Mouse (Mus musculus) hindbrain, embryonic 15.5 days (tissue): Measurements from ENCODE around the gene Cadm3. TPM values are rescaled to one million over a fixed set of nuclear protein-coding genes. Genes with fewer than 3 reads are reported as not detected.

Experiments
- ATAC-seq: fragments of 200-750 bp; cut with Nextera tagmentation; 2 replicates; pipeline ENCODE4 v1.8.0; 2017; ENCODE audit warnings: low read depth, moderate number of reproducible peaks, moderate TSS enrichment; ENCODE audit not compliant: low FRiP score
- H3K27ac ChIP-seq: fragments of 300-500 bp; sonication (generic); replicated peaks from 2 replicates; pipeline ENCODE4 v1.5.1; 2015; ENCODE audit warnings: mild to moderate bottlenecking, inconsistent platforms
- H3K27me3 ChIP-seq: fragments of 300-500 bp; sonication (generic); 2 replicates; pipeline ENCODE4 v1.6.1; 2015; ENCODE audit warnings: control low read depth, inconsistent platforms
- H3K36me3 ChIP-seq: fragments of 300-500 bp; sonication (generic); 2 replicates; pipeline ENCODE4 v1.6.1; 2015; ENCODE audit warnings: control low read depth, inconsistent platforms
- H3K4me1 ChIP-seq: fragments of 300-500 bp; sonication (generic); replicated peaks from 2 replicates; pipeline ENCODE4 v1.6.1; 2015; ENCODE audit warnings: control low read depth, inconsistent platforms
- H3K4me2 ChIP-seq: fragments of 300-500 bp; sonication (generic); 2 replicates; pipeline ENCODE4 v1.6.1; 2015; ENCODE audit warnings: moderate library complexity, mild to moderate bottlenecking, inconsistent platforms
- H3K4me3 ChIP-seq: fragments of 300-500 bp; sonication (generic); 2 replicates; pipeline ENCODE4 v1.5.1; 2015; ENCODE audit warnings: mild to moderate bottlenecking, inconsistent platforms
- H3K9ac ChIP-seq: fragments of 300-500 bp; sonication (generic); 2 replicates; pipeline ENCODE4 v1.6.1; 2015; ENCODE audit warnings: inconsistent platforms
- H3K9me3 ChIP-seq: fragments of 300-500 bp; sonication (generic); 2 replicates; pipeline ENCODE4 v1.6.1; 2016; ENCODE audit warnings: control low read depth, inconsistent platforms
- WGBS: fragments of 180-500 bp; shearing (Covaris S2); methylation state at CpG from one replicate; pipeline ENCODE4 v1.1.7; 2015; 5-methylcytosine and 5-hydroxymethylcytosine counted together
- polyA plus RNA-seq: library from polyadenylated mRNA; unstranded; fragments of >200 nt; fragmentation: Nextera tagmentation; extraction: Ambion mirVana; gene quantifications from 2 replicates; pipeline ENCODE4 v1.2.1, GENCODE M21; 2015

Gene Cadm3
- 81.5 and 84.8 TPM in 2 replicates for polyA plus RNA-seq

DNA sequence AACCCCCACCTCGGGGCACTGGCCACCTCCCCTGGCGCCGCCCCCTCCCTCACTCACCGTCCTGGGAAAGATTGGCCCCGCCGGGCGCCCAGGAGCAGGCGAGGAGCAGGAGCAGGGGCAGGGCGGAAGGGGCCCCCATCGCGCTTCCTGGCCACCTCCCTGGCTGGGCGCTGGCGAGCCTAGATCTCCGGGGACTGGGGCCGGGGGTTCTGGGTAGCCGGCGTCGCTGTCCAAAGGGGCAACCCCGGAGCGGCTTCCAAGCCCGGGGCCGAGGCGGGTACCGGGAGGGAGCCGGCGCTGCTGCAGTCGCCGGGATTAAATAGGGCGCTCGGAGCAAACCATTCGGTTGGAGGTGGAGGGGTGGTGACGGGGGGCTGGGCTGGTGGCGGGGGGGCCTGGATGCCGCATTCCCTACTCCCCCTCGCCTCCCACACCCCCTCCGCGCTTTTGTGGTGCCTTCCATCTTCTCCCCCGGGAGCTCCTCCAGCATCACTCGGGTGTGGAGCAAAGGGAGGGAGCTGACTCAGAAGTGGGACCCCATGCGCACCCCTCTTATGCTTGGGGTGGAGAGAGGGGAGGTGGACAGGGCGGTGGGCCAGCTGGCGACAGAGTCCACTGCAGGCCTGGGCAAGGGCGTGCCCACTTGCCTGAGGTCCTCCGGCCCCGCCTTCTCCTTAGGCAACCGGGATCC is at the start of gene Cadm3:
TSS of gene Cadm3 (minus strand) at position 340 of the 691 bp plus-strand sequence.
- H3K27ac ChIP-seq: peak within 1 kb of the TSS; percentile 94
- ATAC-seq: peak; percentile 88
- H3K4me2 ChIP-seq: peak within 1 kb of the TSS; percentile 77
- H3K4me3 ChIP-seq: peak within 1 kb of the TSS; percentile 79
- WGBS: under 1% methylated on average over 42 of the region's 46 CpGs
- peak within 1 kb of the TSS; percentile 95 for H3K9ac ChIP-seq
- H3K27me3 ChIP-seq: no peaks in the 10 kb centered on the region
- H3K9me3 ChIP-seq: no peaks in the 10 kb centered on the region
- peaks cover 39% of the 10 kb centered on the region for H3K4me1 ChIP-seq
- H3K36me3 ChIP-seq: no peaks in the 10 kb centered on the region

DNA sequence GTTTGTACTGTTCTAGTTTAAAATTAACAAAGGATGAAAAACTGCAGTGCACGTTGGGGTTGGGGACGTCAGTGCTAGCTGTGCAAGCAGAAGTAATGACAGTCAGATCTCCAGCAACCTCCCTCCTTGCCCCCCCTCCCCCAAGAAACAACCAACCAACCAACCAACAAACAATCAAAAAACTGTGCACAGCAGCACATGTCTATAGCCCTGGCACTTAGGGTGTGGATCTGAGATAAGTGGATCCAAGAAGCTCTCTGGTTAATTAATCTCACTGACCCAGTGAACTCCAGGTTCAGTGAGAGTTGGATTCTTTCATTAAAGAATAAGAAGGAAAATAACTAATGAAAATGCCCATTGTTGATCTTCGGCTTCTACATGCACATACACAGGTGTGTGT is 47.1 kb upstream of the Cadm3 start:
- H3K4me2 ChIP-seq: no peak overlapping the region
- H3K9ac ChIP-seq: no peak overlapping the region
- H3K36me3 ChIP-seq: no peaks in the 10 kb centered on the region
- no peaks in the 10 kb centered on the region for H3K9me3 ChIP-seq
- H3K4me1 ChIP-seq: no peaks in the 10 kb centered on the region
- H3K27ac ChIP-seq: no peak overlapping the region
- no peak for ATAC-seq
- 69% methylated on average over 3 of the region's 3 CpGs for WGBS
- H3K4me3 ChIP-seq: no peak overlapping the region
- no peaks in the 10 kb centered on the region for H3K27me3 ChIP-seq

- Histone ChIP-seq H3K4me1 (no peaks in the 10 kb centered on the region), H3K27me3 (no peaks in the 10 kb centered on the region), H3K4me2 (no peak overlapping the region), H3K4me3 (no peak overlapping the region), H3K9me3 (no peaks in the 10 kb centered on the region), H3K27ac (no peak overlapping the region), H3K36me3 (no peaks in the 10 kb centered on the region), H3K9ac (no peak overlapping the region)
- WGBS: 88% methylated on average over 4 of the region's 4 CpGs
- no peak for ATAC-seq
Observed at GRCm38 (mm10) chr1:173411863-173412262, 44.4 kb upstream of the Cadm3 start.

DNA sequence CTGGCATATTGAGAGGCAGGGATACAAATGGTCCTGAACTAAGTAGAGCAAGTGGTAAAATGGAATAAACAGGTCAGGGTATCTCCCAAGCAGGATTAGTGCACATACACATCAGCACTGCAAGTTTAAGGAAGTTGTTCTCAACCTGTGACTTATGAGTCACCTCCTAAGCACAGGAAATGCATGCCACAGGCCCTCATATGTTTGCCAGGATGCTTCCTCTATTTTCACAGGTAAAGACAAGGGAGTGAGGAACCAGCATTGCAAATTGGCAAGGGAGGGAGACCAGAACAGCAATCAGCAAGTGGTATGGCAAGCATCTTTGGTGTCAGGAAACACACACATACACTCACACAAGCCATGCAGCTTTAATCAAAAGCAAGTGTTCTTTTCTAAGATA is 41.6 kb upstream of the Cadm3 start:
- Histone ChIP-seq H3K4me3 (no peak overlapping the region), H3K4me1 (no peaks in the 10 kb centered on the region), H3K9ac (no peak overlapping the region), H3K36me3 (no peaks in the 10 kb centered on the region), H3K27me3 (no peaks in the 10 kb centered on the region), H3K9me3 (no peaks in the 10 kb centered on the region), H3K4me2 (no peak overlapping the region), H3K27ac (no peak overlapping the region)
- ATAC-seq: no peak

GRCm38 (mm10) chr1:173404696-173405309 is 37.3 kb upstream of the Cadm3 start:
- 74% methylated on average over 5 of the region's 5 CpGs for WGBS

GRCm38 (mm10) chr1:173398323-173398970 is 31.0 kb upstream of the Cadm3 start:
- H3K9me3 ChIP-seq: no peaks in the 10 kb centered on the region
- no peak overlapping the region for H3K9ac ChIP-seq
- H3K36me3 ChIP-seq: no peaks in the 10 kb centered on the region
- H3K4me2 ChIP-seq: no peak overlapping the region
- WGBS: 33% methylated on average over 3 of the region's 3 CpGs
- H3K27me3 ChIP-seq: no peaks in the 10 kb centered on the region
- H3K27ac ChIP-seq: no peak overlapping the region
- H3K4me3 ChIP-seq: no peak overlapping the region
- ATAC-seq: peak; percentile 81
- H3K4me1 ChIP-seq: no peaks in the 10 kb centered on the region

More at GRCm38 (mm10) chr1:173404696-173405309, 37.3 kb upstream of the Cadm3 start:
- Histone ChIP-seq H3K9ac (no peak overlapping the region), H3K27me3 (no peaks in the 10 kb centered on the region), H3K9me3 (no peaks in the 10 kb centered on the region), H3K27ac (peak overlapping the region; percentile 42), H3K4me1 (no peaks in the 10 kb centered on the region), H3K4me2 (no peak overlapping the region), H3K4me3 (no peak overlapping the region), H3K36me3 (no peaks in the 10 kb centered on the region)
- 0 out of 2 replicates have a peak, but pooled peaks have one; percentile 30 for ATAC-seq

- no peaks in the 10 kb centered on the region for H3K27me3 ChIP-seq
- peaks cover 17% of the 10 kb centered on the region for H3K4me1 ChIP-seq
- no peak overlapping the region for H3K27ac ChIP-seq
- H3K9ac ChIP-seq: no peak overlapping the region
- WGBS: 94% methylated on average over 6 of the region's 6 CpGs
- H3K4me3 ChIP-seq: no peak overlapping the region
- no peaks in the 10 kb centered on the region for H3K36me3 ChIP-seq
- H3K4me2 ChIP-seq: no peak overlapping the region
- H3K9me3 ChIP-seq: no peaks in the 10 kb centered on the region
- no peak for ATAC-seq
Observed at GRCm38 (mm10) chr1:173391754-173392153, 24.3 kb upstream of the Cadm3 start.

GRCm38 (mm10) chr1:173389901-173390401 is 22.5 kb upstream of the Cadm3 start:
- Histone ChIP-seq H3K4me3 (peak overlapping the region; percentile 41), H3K36me3 (no peaks in the 10 kb centered on the region), H3K4me2 (peak overlapping the region; percentile 54), H3K27ac (peak overlapping the region; percentile 91), H3K9ac (peak overlapping the region; percentile 49), H3K4me1 (peaks cover 17% of the 10 kb centered on the region), H3K27me3 (no peaks in the 10 kb centered on the region), H3K9me3 (no peaks in the 10 kb centered on the region)
- 0% methylated on average over 13 of the region's 13 CpGs for WGBS
- peak; percentile 96 for ATAC-seq

DNA sequence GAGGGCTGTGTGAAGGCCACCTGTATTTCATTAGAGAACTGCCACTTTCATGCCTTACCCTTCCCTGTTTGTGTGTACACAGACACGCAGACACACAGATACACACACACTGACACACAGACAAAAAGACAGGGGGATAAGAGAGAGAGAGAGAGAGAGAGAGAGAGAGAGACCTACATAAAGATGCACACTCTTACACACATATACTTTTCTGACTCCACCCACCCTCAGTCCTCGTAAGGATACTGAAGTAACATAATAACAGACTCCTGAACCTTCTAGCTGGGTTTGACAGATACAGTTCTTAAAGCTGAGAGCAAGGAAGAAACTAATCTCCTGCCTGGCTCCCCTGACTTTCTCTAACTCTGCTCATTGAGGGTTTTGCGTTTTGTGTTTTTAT is 21.9 kb upstream of the Cadm3 start:
- peak; percentile 70 for ATAC-seq

DNA sequence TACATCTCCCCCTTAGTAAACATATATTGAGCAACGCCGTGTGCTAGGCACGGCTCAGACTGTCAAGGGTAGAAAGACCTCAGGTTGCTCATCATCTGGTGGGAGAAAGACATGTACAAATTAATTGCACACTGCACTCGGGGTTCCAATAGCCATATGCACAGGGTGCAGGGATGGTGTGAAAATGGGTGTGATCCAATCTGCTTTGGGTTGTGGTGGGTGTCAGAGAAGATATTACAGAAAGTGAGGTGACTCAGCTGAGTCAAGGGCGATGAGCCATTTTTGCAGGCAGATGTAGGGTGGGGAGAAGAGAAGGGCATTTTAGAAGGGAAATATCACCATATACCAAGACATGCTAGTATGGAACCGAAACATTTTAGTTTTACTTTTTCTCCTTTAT is 13.9 kb upstream of the Cadm3 start:
- no peak for ATAC-seq
- 90% methylated on average over 6 of the region's 6 CpGs for WGBS
- Histone ChIP-seq H3K4me3 (no peak overlapping the region), H3K4me1 (no peaks in the 10 kb centered on the region; the same call in 1 of the 2 replicates), H3K36me3 (no peaks in the 10 kb centered on the region), H3K4me2 (no peak overlapping the region), H3K9me3 (no peaks in the 10 kb centered on the region), H3K27ac (no peak overlapping the region), H3K27me3 (no peaks in the 10 kb centered on the region), H3K9ac (no peak overlapping the region)

More for the DNA sequence above, 21.9 kb upstream of the Cadm3 start:
- H3K9ac ChIP-seq: peak overlapping the region; percentile 49
- 8% methylated on average over 3 of the region's 3 CpGs for WGBS
- peaks cover 17% of the 10 kb centered on the region for H3K4me1 ChIP-seq
- H3K9me3 ChIP-seq: no peaks in the 10 kb centered on the region
- H3K4me2 ChIP-seq: peak overlapping the region; percentile 54
- H3K27me3 ChIP-seq: no peaks in the 10 kb centered on the region
- H3K36me3 ChIP-seq: no peaks in the 10 kb centered on the region
- H3K4me3 ChIP-seq: peak overlapping the region; percentile 41
- H3K27ac ChIP-seq: peak overlapping the region; percentile 91

DNA sequence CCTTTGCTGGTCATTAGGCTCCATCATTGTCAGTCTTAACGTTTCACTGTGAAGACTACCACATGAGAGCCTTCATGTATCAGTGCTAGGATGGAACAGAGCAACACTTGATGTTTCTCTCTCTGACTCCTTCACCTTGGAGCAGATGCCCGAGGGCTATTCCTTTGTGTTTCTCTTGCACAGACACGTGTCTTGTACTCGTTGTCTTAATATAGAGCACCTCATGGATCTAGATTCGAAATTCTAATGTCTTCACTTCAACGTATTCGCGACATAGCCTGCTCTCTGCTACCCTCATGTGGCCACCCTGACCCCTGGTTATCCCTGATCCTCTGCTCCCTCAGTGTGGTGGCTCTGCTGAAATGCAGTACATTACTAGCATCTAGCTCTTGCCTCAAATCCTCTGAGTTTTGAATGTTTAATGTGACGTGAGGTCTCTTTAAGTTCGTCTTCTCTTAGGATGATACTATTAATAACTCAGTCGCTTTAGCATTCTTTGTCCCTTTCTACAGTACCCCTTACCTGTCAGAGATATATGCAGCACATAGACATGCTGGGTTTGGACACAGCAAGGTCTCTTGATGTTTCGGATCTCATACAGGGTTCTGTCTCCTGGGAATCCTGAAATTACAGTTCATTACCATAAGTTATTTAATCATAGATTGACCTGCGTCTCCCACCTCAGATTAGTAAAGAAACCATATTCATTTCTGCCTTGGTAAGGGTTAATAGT is 10.1 kb upstream of the Cadm3 start:
- Histone ChIP-seq H3K9ac (no peak overlapping the region), H3K4me2 (peak overlapping the region; percentile 20; the same call in 1 of the 2 replicates), H3K36me3 (no peaks in the 10 kb centered on the region), H3K27me3 (no peaks in the 10 kb centered on the region), H3K9me3 (no peaks in the 10 kb centered on the region), H3K4me1 (no peaks in the 10 kb centered on the region; the same call in 1 of the 2 replicates), H3K27ac (no peak overlapping the region), H3K4me3 (no peak overlapping the region)
- WGBS: 25% methylated on average over 13 of the region's 13 CpGs
- peak; percentile 92 for ATAC-seq
